Mouse (Mus musculus): ENCODE measurements at regions not wholly inside any gene's neighbourhood (a gene's known extent, or its start where the extent isn't known, plus 50 kb on each side); places are given as distances from the start of the nearest gene placed in this dataset.

- Histone ChIP-seq H3K9ac (ENCODE audit: low read depth, low read length) (peak overlapping the region; percentile 54), H3K36me3 (ENCODE audit: control insufficient read depth, insufficient read depth, low read length) (no peaks in the 10 kb centered on the region), H3K79me2 (ENCODE audit: control insufficient read depth, insufficient read depth, low read length) (no peaks in the 10 kb centered on the region), H3K4me3 (ENCODE audit: insufficient read depth, low read depth, low read length) (peak overlapping the region; percentile 57; the same call in 1 of the 2 replicates), H3K27me3 (ENCODE audit: control insufficient read depth, insufficient read depth, low read length) (no peaks in the 10 kb centered on the region), H3K4me1 (ENCODE audit: control insufficient read depth, insufficient read depth, low read length) (no peaks in the 10 kb centered on the region), H3K27ac (replicated peaks; ENCODE audit: insufficient read depth, low read depth, low read length) (no peak overlapping the region)
- WGBS, result under 1% methylated on average over 28 of the region's 71 CpGs
- TF ChIP-seq POLR2A (IDR thresholded peaks at IDR 0.05; ENCODE audit: extremely low read depth, insufficient read depth, low read length), result no peak
- no peak for TF ChIP-seq CTCF (IDR thresholded peaks at IDR 0.05; ENCODE audit: low read depth, low read length)
- DNase-seq (ENCODE audit: extremely low read depth, low read depth, low spot score), result peak; percentile 28
Observed at GRCm38 (mm10) chrX:11807253-11807882, 352.8 kb downstream of the Bcor start.

DNA sequence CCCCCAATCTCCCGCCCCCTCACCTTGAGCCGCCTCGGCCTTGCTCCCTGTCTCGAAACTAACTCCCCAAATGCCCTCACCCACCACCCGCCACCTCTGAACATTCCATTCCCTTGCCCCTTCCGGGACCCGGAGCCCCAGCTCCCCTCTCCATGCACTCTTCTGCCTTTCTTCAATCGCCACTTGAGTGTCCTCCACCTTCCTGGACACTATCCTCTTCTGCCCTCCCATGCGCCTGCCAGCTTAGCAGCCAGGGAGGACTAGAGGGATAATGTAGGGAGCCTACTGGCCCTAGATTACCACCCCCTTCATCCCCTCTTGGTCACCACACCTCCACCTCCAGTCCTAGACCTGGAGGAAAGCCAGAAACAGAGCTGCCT is 352.3 kb downstream of the Bcor start:
- H3K79me2 ChIP-seq (ENCODE audit: control insufficient read depth, insufficient read depth, low read length), result no peaks in the 10 kb centered on the region
- DNase-seq (ENCODE audit: extremely low read depth, low read depth, low spot score), result no peak
- H3K27me3 ChIP-seq (ENCODE audit: control insufficient read depth, insufficient read depth, low read length), result no peaks in the 10 kb centered on the region

DNA sequence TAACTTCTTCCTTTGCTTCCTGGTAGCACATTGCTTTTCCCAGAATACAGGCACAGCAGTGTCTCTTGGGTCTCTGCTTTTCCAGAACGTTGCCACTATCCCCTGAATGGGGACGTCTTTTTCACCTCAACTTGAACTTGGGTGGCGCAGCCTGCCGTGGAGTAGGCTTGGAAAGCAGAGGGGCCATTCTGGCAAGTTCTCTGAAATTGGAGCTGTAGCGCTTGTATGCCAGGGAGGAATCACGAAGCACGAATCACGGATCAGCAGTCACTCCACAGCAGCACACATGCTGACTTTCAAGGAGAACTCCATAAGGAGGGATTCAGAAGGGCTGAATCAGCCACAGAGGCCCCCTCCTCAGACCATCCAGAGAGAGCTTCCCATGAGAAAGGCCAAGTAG is 351.2 kb downstream of the Bcor start:
- Histone ChIP-seq H3K4me1 (ENCODE audit: control insufficient read depth, insufficient read depth, low read length) (no peaks in the 10 kb centered on the region), H3K9ac (ENCODE audit: low read depth, low read length) (no peak overlapping the region), H3K36me3 (ENCODE audit: control insufficient read depth, insufficient read depth, low read length) (no peaks in the 10 kb centered on the region), H3K27me3 (ENCODE audit: control insufficient read depth, insufficient read depth, low read length) (no peaks in the 10 kb centered on the region), H3K79me2 (ENCODE audit: control insufficient read depth, insufficient read depth, low read length) (no peaks in the 10 kb centered on the region), H3K27ac (replicated peaks; ENCODE audit: insufficient read depth, low read depth, low read length) (no peak overlapping the region), H3K4me3 (ENCODE audit: insufficient read depth, low read depth, low read length) (no peak overlapping the region)
- no peak for DNase-seq (ENCODE audit: extremely low read depth, low read depth, low spot score)
- WGBS, result 98% methylated on average over 8 of the region's 8 CpGs
- no peak for TF ChIP-seq CTCF (IDR thresholded peaks at IDR 0.05; ENCODE audit: low read depth, low read length)

More for the DNA sequence above, 352.3 kb downstream of the Bcor start:
- no peak overlapping the region for H3K27ac ChIP-seq (replicated peaks; ENCODE audit: insufficient read depth, low read depth, low read length)
- peak overlapping the region; percentile 34; the same call in 1 of the 2 replicates for H3K9ac ChIP-seq (ENCODE audit: low read depth, low read length)
- 15% methylated on average over 6 of the region's 9 CpGs for WGBS
- H3K36me3 ChIP-seq (ENCODE audit: control insufficient read depth, insufficient read depth, low read length), result no peaks in the 10 kb centered on the region
- H3K4me3 ChIP-seq (ENCODE audit: insufficient read depth, low read depth, low read length), result peak overlapping the region; percentile 46; the same call in 1 of the 2 replicates
- H3K4me1 ChIP-seq (ENCODE audit: control insufficient read depth, insufficient read depth, low read length), result no peaks in the 10 kb centered on the region
- TF ChIP-seq POLR2A (IDR thresholded peaks at IDR 0.05; ENCODE audit: extremely low read depth, insufficient read depth, low read length) (no peak), CTCF (IDR thresholded peaks at IDR 0.05; ENCODE audit: low read depth, low read length) (no peak)

GRCm38 (mm10) chrX:11814861-11815260 is 345.3 kb downstream of the Bcor start:
- DNase-seq (ENCODE audit: extremely low read depth, low read depth, low spot score), result no peak
- no peaks in the 10 kb centered on the region for H3K79me2 ChIP-seq (ENCODE audit: control insufficient read depth, insufficient read depth, low read length)
- no peaks in the 10 kb centered on the region for H3K27me3 ChIP-seq (ENCODE audit: control insufficient read depth, insufficient read depth, low read length)

DNA sequence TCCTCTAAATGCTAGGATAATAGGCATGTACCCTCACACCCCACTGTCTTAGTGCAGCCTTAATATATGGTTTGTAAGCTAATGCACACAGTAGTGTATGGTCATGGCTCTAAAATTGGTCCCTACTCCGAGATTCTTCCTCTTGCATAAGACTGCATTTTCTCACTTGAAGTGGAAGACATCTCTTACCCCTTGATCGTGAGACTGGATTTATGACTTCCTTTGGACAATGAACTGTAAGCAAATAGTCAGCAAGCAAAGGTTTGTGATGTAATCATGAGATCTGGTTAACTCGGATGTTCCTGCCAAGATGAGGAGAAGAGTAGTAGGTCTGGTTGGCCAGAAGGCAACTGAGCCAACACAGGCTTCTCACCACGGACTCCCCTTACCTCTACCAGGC is 344.3 kb downstream of the Bcor start:
- whole genome bisulfite sequencing, result 8% methylated on average over 4 of the region's 4 CpGs
- Histone ChIP-seq H3K4me3 (ENCODE audit: insufficient read depth, low read depth, low read length) (no peak overlapping the region), H3K4me1 (ENCODE audit: control insufficient read depth, insufficient read depth, low read length) (no peaks in the 10 kb centered on the region), H3K27ac (replicated peaks; ENCODE audit: insufficient read depth, low read depth, low read length) (no peak overlapping the region), H3K27me3 (ENCODE audit: control insufficient read depth, insufficient read depth, low read length) (no peaks in the 10 kb centered on the region), H3K36me3 (ENCODE audit: control insufficient read depth, insufficient read depth, low read length) (no peaks in the 10 kb centered on the region), H3K79me2 (ENCODE audit: control insufficient read depth, insufficient read depth, low read length) (no peaks in the 10 kb centered on the region), H3K9ac (ENCODE audit: low read depth, low read length) (no peak overlapping the region)
- DNase-seq (ENCODE audit: extremely low read depth, low read depth, low spot score), result peak; percentile 64
- TF ChIP-seq POLR2A (IDR thresholded peaks at IDR 0.05; ENCODE audit: extremely low read depth, insufficient read depth, low read length) (no peak), CTCF (IDR thresholded peaks at IDR 0.05; ENCODE audit: low read depth, low read length) (no peak)

More at GRCm38 (mm10) chrX:11814861-11815260, 345.3 kb downstream of the Bcor start:
- H3K9ac ChIP-seq (ENCODE audit: low read depth, low read length), result no peak overlapping the region
- H3K4me3 ChIP-seq (ENCODE audit: insufficient read depth, low read depth, low read length), result no peak overlapping the region
- H3K4me1 ChIP-seq (ENCODE audit: control insufficient read depth, insufficient read depth, low read length), result no peaks in the 10 kb centered on the region
- no peak for TF ChIP-seq POLR2A (IDR thresholded peaks at IDR 0.05; ENCODE audit: extremely low read depth, insufficient read depth, low read length)
- no peak for TF ChIP-seq CTCF (IDR thresholded peaks at IDR 0.05; ENCODE audit: low read depth, low read length)
- no peak overlapping the region for H3K27ac ChIP-seq (replicated peaks; ENCODE audit: insufficient read depth, low read depth, low read length)
- H3K36me3 ChIP-seq (ENCODE audit: control insufficient read depth, insufficient read depth, low read length), result no peaks in the 10 kb centered on the region
- 65% methylated on average over 9 of the region's 9 CpGs for WGBS

GRCm38 (mm10) chrX:11818634-11819033 is 341.5 kb downstream of the Bcor start:
- Histone ChIP-seq H3K79me2 (ENCODE audit: control insufficient read depth, insufficient read depth, low read length) (no peaks in the 10 kb centered on the region), H3K4me3 (ENCODE audit: insufficient read depth, low read depth, low read length) (no peak overlapping the region), H3K27ac (replicated peaks; ENCODE audit: insufficient read depth, low read depth, low read length) (no peak overlapping the region), H3K9ac (ENCODE audit: low read depth, low read length) (no peak overlapping the region), H3K27me3 (ENCODE audit: control insufficient read depth, insufficient read depth, low read length) (no peaks in the 10 kb centered on the region), H3K4me1 (ENCODE audit: control insufficient read depth, insufficient read depth, low read length) (no peaks in the 10 kb centered on the region), H3K36me3 (ENCODE audit: control insufficient read depth, insufficient read depth, low read length) (no peaks in the 10 kb centered on the region)
- WGBS, result 97% methylated on average over 3 of the region's 3 CpGs
- DNase-seq (ENCODE audit: extremely low read depth, low read depth, low spot score), result no peak
- no peak for TF ChIP-seq POLR2A (IDR thresholded peaks at IDR 0.05; ENCODE audit: extremely low read depth, insufficient read depth, low read length)
- TF ChIP-seq CTCF (IDR thresholded peaks at IDR 0.05; ENCODE audit: low read depth, low read length), result no peak
